Mouse (Mus musculus) erythroblast, embryonic 14.5 days (primary cell): ENCODE measurements around the gene Mcu. TPM values are rescaled to one million over a fixed set of nuclear protein-coding genes. Genes with fewer than 3 reads are reported as not detected.

ENCODE experiments used
- H3K27me3 ChIP-seq: 2 replicates; pipeline ENCODE4 v1.6.1; 2012; ENCODE audit warnings: inconsistent platforms; ENCODE audit not compliant: control insufficient read depth
- H3K36me3 ChIP-seq: 2 replicates; pipeline ENCODE4 v1.6.1; 2012; ENCODE audit warnings: mild to moderate bottlenecking, inconsistent platforms; ENCODE audit not compliant: control insufficient read depth
- H3K4me1 ChIP-seq: 2 replicates; pipeline ENCODE4 v1.6.1; 2012; ENCODE audit warnings: inconsistent platforms; ENCODE audit not compliant: control insufficient read depth
- H3K4me3 ChIP-seq: replicated peaks from 2 replicates; pipeline ENCODE3; 2012; ENCODE audit warnings: moderate library complexity, mild to moderate bottlenecking, inconsistent platforms
- H3K9me3 ChIP-seq: 2 replicates; pipeline ENCODE4 v1.6.1; 2012; ENCODE audit warnings: low read length, inconsistent platforms, mixed read lengths; ENCODE audit not compliant: control insufficient read depth
- GATA1 ChIP-seq: IDR thresholded peaks from 2 replicates; pipeline ENCODE4 v1.6.1; 2012; ENCODE audit warnings: low read length, inconsistent platforms, mixed read lengths
- TAL1 ChIP-seq: IDR thresholded peaks from 3 replicates; pipeline ENCODE4 v1.6.1; 2012; ENCODE audit warnings: low read length, inconsistent platforms, mixed read lengths
- polyA plus RNA-seq: library from polyadenylated mRNA; stranded (reverse); fragments of >175 nt; gene quantifications from 2 replicates; pipeline ENCODE4 v1.2.3, GENCODE M21; 2012

The Mcu gene
- polyA plus RNA-seq, 1 experiment: 0.36 TPM

DNA sequence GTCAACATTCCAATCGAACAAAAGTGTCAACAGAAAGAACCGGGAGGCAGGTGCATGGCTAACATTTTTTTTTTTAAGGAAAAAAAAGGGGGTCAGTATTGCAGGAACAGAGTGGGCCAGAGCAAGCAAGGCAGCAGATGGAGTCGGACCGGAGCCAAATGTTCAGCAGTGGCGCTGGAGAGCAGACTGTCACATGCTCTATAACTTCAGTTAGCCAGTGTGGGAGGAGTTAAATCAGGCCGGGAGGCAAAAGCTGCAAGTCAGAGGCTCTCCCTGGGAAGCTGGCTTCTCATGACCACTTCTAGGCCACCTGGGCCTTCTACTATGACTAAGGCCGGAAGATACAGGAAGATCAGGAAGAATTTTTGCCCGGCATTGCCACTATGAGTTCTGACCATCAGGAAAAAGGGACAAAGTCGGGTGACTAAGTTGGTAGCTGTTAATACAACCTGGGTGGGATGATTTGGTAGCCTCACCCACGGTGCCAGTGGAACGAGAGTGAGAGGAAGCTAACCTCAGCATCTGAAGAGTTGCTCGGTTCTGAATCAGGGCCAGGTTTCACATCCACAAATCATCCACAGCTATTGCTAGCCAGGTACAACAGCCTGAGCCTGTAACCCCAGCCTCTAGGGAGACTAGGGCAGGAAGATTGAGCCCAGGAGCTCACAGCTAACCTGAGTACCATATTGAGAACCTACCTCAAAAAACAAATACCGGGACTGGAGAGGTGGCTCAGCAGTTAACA is 22.5 kb downstream of the Mcu start:
- H3K4me3 ChIP-seq: no peak overlapping the region
- no peaks in the 10 kb centered on the region for H3K9me3 ChIP-seq
- no peaks in the 10 kb centered on the region for H3K27me3 ChIP-seq
- no peaks in the 10 kb centered on the region for H3K36me3 ChIP-seq
- TF ChIP-seq GATA1 (no peak), TAL1 (no peak)
- H3K4me1 ChIP-seq: peaks cover 3% of the 10 kb centered on the region

DNA sequence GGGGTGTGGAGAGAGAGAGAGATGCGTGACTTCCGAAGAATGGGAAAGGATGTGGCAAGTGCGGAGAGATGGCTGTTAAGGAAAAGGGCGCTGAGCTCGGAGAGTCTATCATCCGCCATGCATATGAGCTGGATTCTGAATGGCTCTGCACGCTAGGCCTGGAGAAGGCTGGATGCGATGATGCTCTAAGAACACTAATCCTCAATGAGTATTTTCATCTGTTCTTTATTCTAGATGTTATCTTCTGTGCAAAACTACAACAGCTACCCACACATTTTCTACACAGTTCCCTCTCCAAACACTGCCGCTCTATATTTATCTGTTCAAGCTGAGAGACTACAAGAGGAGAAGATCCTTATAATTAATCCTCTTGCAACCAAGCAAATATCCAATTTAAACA is 25.9 kb downstream of the Mcu start:
- H3K27me3 ChIP-seq: no peaks in the 10 kb centered on the region
- TF ChIP-seq GATA1 (no peak), TAL1 (no peak)
- no peaks in the 10 kb centered on the region for H3K36me3 ChIP-seq
- no peaks in the 10 kb centered on the region for H3K9me3 ChIP-seq
- H3K4me3 ChIP-seq: no peak overlapping the region
- peaks cover 3% of the 10 kb centered on the region for H3K4me1 ChIP-seq

DNA sequence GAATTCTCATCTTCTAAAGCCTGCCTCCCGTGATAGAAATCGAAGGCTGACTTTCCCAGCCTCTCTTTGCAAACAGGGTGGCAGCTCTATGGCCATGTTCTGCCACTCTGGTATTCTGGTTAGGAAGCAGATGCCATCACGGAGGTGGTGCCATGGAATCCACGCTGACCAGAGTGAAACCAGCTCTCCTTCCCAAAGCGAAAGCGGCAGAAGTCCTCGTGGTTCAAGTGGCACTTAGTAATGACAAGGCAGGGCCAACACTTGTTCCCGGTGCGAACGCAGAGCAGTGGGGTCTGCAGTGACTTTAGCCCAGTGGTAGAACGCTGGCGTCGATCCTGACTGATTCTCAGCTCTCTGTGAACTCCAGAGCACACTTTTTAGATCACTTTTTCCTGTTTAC is 26.6 kb downstream of the Mcu start:
- H3K9me3 ChIP-seq: no peaks in the 10 kb centered on the region
- no peak for TF ChIP-seq GATA1
- H3K27me3 ChIP-seq: no peaks in the 10 kb centered on the region
- peak overlapping the region; percentile 25 for H3K4me3 ChIP-seq
- peaks cover 3% of the 10 kb centered on the region for H3K4me1 ChIP-seq
- no peaks in the 10 kb centered on the region for H3K36me3 ChIP-seq

DNA sequence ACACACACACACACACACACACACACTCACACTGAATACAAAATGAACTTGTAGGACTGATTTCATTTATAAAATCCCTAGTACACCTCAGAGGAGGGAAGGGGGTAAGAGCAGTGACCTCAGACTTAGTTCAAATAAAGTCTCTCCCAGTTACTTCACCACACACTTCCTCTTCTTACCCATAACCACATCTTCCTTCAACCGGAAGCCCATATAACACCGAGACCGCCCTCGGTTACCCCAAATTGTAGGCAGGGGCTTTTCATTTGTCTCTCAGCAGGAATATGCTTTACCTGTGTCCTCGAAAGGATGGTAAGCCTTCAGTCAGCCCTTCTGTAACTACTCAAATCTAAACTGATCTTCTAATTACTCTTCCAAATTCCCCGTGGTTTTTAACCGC is 27.1 kb downstream of the Mcu start:
- peaks cover 4% of the 10 kb centered on the region for H3K4me1 ChIP-seq
- TF ChIP-seq GATA1: no peak

DNA sequence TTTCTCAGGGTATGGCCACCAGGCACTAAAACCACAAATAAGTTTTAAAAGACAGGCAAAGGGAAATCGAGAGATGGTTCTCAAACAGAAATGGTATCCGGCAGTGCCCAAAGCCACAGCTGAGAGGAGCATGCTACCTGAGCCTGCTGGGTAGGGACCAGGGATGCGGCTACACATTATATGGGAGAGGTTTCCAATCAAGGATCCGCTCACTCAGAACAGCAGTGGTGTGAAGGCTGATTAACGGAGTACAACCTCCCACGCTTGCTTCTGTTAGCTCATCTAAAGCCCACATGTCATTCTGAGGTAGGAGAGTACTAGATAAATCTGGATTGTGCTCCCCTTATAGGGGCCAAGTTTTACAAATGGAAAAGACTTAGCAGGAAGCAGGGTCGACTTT is 28.4 kb downstream of the Mcu start:
- H3K27me3 ChIP-seq: no peaks in the 10 kb centered on the region
- H3K4me3 ChIP-seq: no peak overlapping the region
- H3K36me3 ChIP-seq: peaks cover 4% of the 10 kb centered on the region
- TF ChIP-seq GATA1 (no peak), TAL1 (no peak)
- no peaks in the 10 kb centered on the region for H3K9me3 ChIP-seq
- H3K4me1 ChIP-seq: peaks cover 9% of the 10 kb centered on the region

More for the DNA sequence above, 27.1 kb downstream of the Mcu start:
- Histone ChIP-seq H3K4me3 (no peak overlapping the region), H3K9me3 (no peaks in the 10 kb centered on the region), H3K27me3 (no peaks in the 10 kb centered on the region), H3K36me3 (no peaks in the 10 kb centered on the region)

DNA sequence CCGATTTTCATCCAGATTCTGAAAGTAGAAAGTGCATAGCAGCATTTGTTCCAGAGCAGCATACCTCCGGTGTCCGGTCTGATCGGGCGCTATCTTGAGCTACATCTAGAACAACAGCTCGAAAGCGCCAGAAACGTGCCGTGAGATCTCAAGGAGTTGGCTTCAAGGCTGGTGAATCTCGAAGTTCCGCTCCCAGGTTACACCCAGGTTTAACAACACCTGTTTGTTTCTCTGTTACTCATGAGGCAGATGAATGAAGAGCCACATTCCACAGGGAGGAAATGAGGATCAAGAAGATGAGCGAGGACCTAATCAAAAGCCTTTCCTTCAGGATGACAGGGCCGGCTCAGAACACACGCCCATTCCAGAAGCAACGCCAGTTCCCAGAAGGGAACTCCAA is 29.7 kb downstream of the Mcu start:
- H3K27me3 ChIP-seq: no peaks in the 10 kb centered on the region
- peaks cover 12% of the 10 kb centered on the region for H3K36me3 ChIP-seq
- H3K4me3 ChIP-seq: no peak overlapping the region
- H3K4me1 ChIP-seq: peaks cover 19% of the 10 kb centered on the region
- no peaks in the 10 kb centered on the region; the same call in 1 of the 2 replicates for H3K9me3 ChIP-seq
- TF ChIP-seq GATA1 (no peak), TAL1 (no peak)

DNA sequence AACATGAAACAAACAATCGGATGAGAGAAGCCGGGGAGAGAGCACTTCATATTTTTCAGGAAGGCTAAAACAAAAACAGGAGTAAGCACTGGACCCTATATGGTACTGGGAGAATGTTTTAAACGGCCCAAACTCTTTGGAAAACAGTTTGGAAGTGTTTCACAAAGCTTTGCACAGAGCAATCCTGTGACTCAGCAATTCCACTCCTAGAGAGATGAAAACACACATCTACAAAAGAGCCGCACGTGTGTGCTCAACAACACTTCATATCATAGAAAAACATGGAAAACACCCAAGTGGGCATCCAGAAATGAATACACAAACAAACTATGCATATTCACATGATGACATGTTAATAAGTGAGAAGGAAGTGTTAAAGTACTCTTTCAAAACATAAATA is 30.9 kb downstream of the Mcu start:
- TF ChIP-seq GATA1 (no peak), TAL1 (no peak)
- Histone ChIP-seq H3K4me1 (peaks cover 29% of the 10 kb centered on the region), H3K4me3 (no peak overlapping the region), H3K9me3 (no peaks in the 10 kb centered on the region; the same call in 1 of the 2 replicates), H3K27me3 (no peaks in the 10 kb centered on the region), H3K36me3 (peaks cover 12% of the 10 kb centered on the region)

DNA sequence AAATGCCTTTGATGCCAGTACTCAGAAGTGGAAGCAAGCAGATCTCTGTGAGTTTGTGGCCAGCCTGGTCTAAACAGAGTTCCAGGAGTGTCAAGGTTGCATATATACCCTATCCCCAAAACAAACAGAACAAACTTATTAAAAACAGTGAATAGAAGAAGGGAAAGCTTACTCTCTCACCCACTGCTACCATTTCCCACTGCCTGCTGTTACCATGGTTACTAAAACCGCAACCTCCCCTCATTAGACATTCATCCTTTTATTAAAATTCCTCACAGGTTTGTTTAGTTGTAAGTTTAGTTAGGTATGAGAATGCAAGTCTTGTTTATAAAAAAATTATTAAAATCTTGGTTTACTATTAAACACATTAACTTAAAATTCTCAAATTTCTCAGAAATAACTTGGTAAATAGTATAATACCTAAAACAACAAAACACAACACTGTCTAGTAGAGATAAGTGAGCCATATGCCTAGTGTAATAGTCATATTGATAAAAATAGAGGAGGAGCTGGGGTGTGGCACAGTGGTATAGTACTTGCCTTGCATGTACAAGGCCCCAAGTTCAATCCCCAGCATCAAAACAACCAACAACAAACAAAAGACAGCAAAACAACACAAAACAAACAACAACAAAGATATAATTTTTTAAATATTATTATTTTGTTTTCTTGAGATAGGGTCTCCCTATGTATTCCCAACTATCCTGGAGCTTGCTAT is 34.5 kb downstream of the Mcu start:
- H3K4me1 ChIP-seq: peaks cover 43% of the 10 kb centered on the region
- H3K4me3 ChIP-seq: no peak overlapping the region
- no peaks in the 10 kb centered on the region for H3K27me3 ChIP-seq
- H3K9me3 ChIP-seq: no peaks in the 10 kb centered on the region; the same call in 1 of the 2 replicates
- H3K36me3 ChIP-seq: peaks cover 12% of the 10 kb centered on the region
- TF ChIP-seq GATA1: no peak
- TF ChIP-seq TAL1: no peak

DNA sequence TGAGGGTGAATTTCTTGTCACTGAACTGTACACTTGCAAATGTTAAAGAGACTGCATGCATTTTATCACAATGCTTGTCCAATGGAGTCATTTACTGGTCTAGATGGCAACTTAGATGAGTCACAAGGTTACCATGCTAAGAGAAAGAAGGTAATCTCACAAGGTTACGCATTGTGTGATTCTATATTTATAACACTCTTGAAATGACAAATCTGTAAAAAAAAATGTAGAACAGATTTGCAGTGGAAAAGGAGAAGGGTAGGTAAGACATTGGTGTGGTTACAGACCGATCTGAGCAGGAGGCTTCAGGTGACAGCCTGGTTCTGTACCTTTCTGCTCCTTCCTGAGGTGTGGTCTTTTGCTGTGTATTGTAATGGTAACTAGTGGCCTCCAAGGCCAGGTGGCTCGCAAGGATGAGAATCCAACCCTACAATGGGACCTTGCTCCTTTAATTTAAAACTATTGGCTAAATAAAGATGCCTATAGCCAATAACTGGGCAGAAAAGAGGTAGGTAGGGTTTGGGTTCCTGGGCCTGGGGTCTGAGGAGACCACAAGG is 35.8 kb downstream of the Mcu start:
- Histone ChIP-seq H3K36me3 (peaks cover 12% of the 10 kb centered on the region), H3K27me3 (no peaks in the 10 kb centered on the region), H3K9me3 (no peaks in the 10 kb centered on the region; the same call in 1 of the 2 replicates), H3K4me3 (no peak overlapping the region), H3K4me1 (peaks cover 46% of the 10 kb centered on the region)
- no peak for TF ChIP-seq TAL1
- TF ChIP-seq GATA1: no peak
